Mouse (Mus musculus): ENCODE measurements at regions not wholly inside any gene's neighbourhood (a gene's known extent, or its start where the extent isn't known, plus 50 kb on each side); places are given as distances from the start of the nearest gene placed in this dataset.

- WGBS = 91% methylated on average over 4 of the region's 4 CpGs
- Histone ChIP-seq H3K9me3 (ENCODE audit: control insufficient read depth, low read length) (no peaks in the 10 kb centered on the region), H3K27ac (ENCODE audit: low read length) (no peak overlapping the region)
Measured at GRCm38 (mm10) chr1:71948686-71949085, 263.4 kb downstream of the Mreg start.

GRCm38 (mm10) chr1:71947506-71947905 lies 264.6 kb downstream of the Mreg start:
- ATAC-seq = no peak
- no peak overlapping the region for H3K4me2 ChIP-seq (ENCODE audit: low read length)
- no peaks in the 10 kb centered on the region for H3K36me3 ChIP-seq (ENCODE audit: control insufficient read depth, insufficient read depth)
- 100% methylated on average over 2 of the region's 2 CpGs for WGBS
- no peaks in the 10 kb centered on the region for H3K4me1 ChIP-seq (replicated peaks; ENCODE audit: control insufficient read depth, insufficient read depth, low read length)
- no peaks in the 10 kb centered on the region for H3K9me3 ChIP-seq (ENCODE audit: control insufficient read depth, low read length)
- no peak overlapping the region for H3K27ac ChIP-seq (ENCODE audit: low read length)
- no peaks in the 10 kb centered on the region for H3K27me3 ChIP-seq (replicated peaks; ENCODE audit: control insufficient read depth, insufficient read depth, low read length)
- H3K9ac ChIP-seq (replicated peaks; ENCODE audit: low read depth, low read length) = no peak overlapping the region
- H3K4me3 ChIP-seq (replicated peaks; ENCODE audit: low read length) = no peak overlapping the region

More at GRCm38 (mm10) chr1:71948686-71949085, 263.4 kb downstream of the Mreg start:
- Histone ChIP-seq H3K27me3 (replicated peaks; ENCODE audit: control insufficient read depth, insufficient read depth, low read length) (no peaks in the 10 kb centered on the region), H3K9ac (replicated peaks; ENCODE audit: low read depth, low read length) (no peak overlapping the region), H3K36me3 (ENCODE audit: control insufficient read depth, insufficient read depth) (no peaks in the 10 kb centered on the region), H3K4me3 (replicated peaks; ENCODE audit: low read length) (no peak overlapping the region), H3K4me1 (replicated peaks; ENCODE audit: control insufficient read depth, insufficient read depth, low read length) (no peaks in the 10 kb centered on the region), H3K4me2 (ENCODE audit: low read length) (no peak overlapping the region)
- ATAC-seq = no peak

DNA sequence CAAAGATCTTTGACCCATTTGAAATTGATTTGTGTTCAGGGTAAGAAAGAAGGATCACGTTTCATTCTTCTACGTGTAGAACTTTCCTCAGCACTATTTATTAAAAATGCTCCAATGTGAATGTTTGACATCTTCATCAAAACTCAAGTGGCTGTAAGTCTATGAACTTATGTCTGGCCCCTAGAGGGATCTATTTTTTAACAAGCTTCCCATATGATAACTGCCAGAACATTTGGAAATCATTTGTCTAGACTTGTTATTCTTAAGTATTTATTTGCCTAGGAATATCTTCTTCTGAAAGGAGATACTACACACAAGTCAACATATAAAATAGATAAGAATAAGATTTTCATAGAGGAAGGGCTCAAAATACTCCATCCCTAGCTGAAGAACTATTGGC lies 265.2 kb downstream of the Mreg start:
- H3K4me1 ChIP-seq (replicated peaks; ENCODE audit: control insufficient read depth, insufficient read depth, low read length) = no peaks in the 10 kb centered on the region
- H3K9me3 ChIP-seq (ENCODE audit: control insufficient read depth, low read length) = no peaks in the 10 kb centered on the region
- no peak overlapping the region for H3K4me3 ChIP-seq (replicated peaks; ENCODE audit: low read length)
- H3K4me2 ChIP-seq (ENCODE audit: low read length) = no peak overlapping the region
- H3K27ac ChIP-seq (ENCODE audit: low read length) = no peak overlapping the region
- no peak for ATAC-seq
- no peaks in the 10 kb centered on the region for H3K36me3 ChIP-seq (ENCODE audit: control insufficient read depth, insufficient read depth)
- H3K27me3 ChIP-seq (replicated peaks; ENCODE audit: control insufficient read depth, insufficient read depth, low read length) = no peaks in the 10 kb centered on the region
- WGBS = 92% methylated on average over 2 of the region's 2 CpGs
- no peak overlapping the region for H3K9ac ChIP-seq (replicated peaks; ENCODE audit: low read depth, low read length)

DNA sequence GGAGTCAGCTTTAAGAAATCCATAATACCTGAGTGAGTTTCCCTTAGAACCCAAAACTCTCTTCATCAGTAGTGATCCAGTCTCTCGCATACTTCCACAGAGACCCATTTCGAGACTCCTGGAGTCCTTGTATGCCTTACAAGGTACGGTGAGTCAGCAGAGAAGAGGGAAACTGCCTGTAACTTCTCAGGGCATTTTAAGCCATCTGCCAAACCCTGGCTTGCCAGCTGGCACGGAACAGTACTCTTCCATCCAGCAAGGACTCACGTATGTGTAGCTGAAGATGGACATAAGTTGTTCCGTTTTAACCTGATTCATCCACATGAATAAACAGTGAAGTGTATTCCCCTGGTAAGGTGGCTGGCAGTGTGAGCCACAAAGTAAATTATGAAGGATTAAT lies 267.0 kb downstream of the Mreg start:
- Histone ChIP-seq H3K4me1 (replicated peaks; ENCODE audit: control insufficient read depth, insufficient read depth, low read length) (no peaks in the 10 kb centered on the region), H3K9me3 (ENCODE audit: control insufficient read depth, low read length) (no peaks in the 10 kb centered on the region), H3K36me3 (ENCODE audit: control insufficient read depth, insufficient read depth) (no peaks in the 10 kb centered on the region), H3K4me3 (replicated peaks; ENCODE audit: low read length) (no peak overlapping the region), H3K27me3 (replicated peaks; ENCODE audit: control insufficient read depth, insufficient read depth, low read length) (no peaks in the 10 kb centered on the region), H3K4me2 (ENCODE audit: low read length) (no peak overlapping the region), H3K9ac (replicated peaks; ENCODE audit: low read depth, low read length) (no peak overlapping the region), H3K27ac (ENCODE audit: low read length) (no peak overlapping the region)
- ATAC-seq = no peak
- WGBS = 83% methylated on average over 6 of the region's 6 CpGs

GRCm38 (mm10) chr1:71944531-71944930 lies 267.6 kb downstream of the Mreg start:
- Histone ChIP-seq H3K9ac (replicated peaks; ENCODE audit: low read depth, low read length) (no peak overlapping the region), H3K27me3 (replicated peaks; ENCODE audit: control insufficient read depth, insufficient read depth, low read length) (no peaks in the 10 kb centered on the region), H3K4me2 (ENCODE audit: low read length) (no peak overlapping the region), H3K4me3 (replicated peaks; ENCODE audit: low read length) (no peak overlapping the region), H3K9me3 (ENCODE audit: control insufficient read depth, low read length) (no peaks in the 10 kb centered on the region), H3K4me1 (replicated peaks; ENCODE audit: control insufficient read depth, insufficient read depth, low read length) (no peaks in the 10 kb centered on the region), H3K36me3 (ENCODE audit: control insufficient read depth, insufficient read depth) (no peaks in the 10 kb centered on the region), H3K27ac (ENCODE audit: low read length) (no peak overlapping the region)
- ATAC-seq = no peak
- WGBS = 88% methylated on average over 3 of the region's 3 CpGs

- Histone ChIP-seq H3K9me3 (ENCODE audit: control insufficient read depth, low read length) (no peaks in the 10 kb centered on the region), H3K36me3 (ENCODE audit: control insufficient read depth, insufficient read depth) (no peaks in the 10 kb centered on the region), H3K27ac (ENCODE audit: low read length) (no peak overlapping the region), H3K4me3 (replicated peaks; ENCODE audit: low read length) (no peak overlapping the region), H3K4me1 (replicated peaks; ENCODE audit: control insufficient read depth, insufficient read depth, low read length) (no peaks in the 10 kb centered on the region), H3K27me3 (replicated peaks; ENCODE audit: control insufficient read depth, insufficient read depth, low read length) (no peaks in the 10 kb centered on the region), H3K9ac (replicated peaks; ENCODE audit: low read depth, low read length) (no peak overlapping the region), H3K4me2 (ENCODE audit: low read length) (no peak overlapping the region)
- no peak for ATAC-seq
Measured at GRCm38 (mm10) chr1:71942145-71942544, 270.0 kb downstream of the Mreg start.

DNA sequence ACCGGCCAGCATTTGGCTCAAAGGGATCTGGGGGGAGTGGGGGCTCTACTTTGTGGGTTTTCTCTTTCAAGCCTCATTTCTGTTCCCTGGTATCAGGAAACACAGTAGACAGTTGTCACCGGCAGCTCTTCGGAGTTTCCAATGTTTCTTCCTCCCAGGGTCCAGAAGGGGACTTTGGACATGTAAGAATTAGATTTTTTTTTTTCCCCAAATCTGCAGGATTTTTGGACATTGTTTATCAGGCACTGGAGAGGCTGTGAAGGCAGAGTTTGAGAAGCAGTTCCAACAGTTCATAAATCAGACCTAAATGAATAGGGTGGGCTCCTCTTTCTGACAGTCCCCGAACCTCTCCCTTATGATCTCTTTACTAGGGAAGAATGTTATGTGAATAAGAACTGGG lies 270.4 kb downstream of the Mreg start:
- Histone ChIP-seq H3K9me3 (ENCODE audit: control insufficient read depth, low read length) (no peaks in the 10 kb centered on the region), H3K9ac (replicated peaks; ENCODE audit: low read depth, low read length) (no peak overlapping the region), H3K4me1 (replicated peaks; ENCODE audit: control insufficient read depth, insufficient read depth, low read length) (no peaks in the 10 kb centered on the region), H3K4me3 (replicated peaks; ENCODE audit: low read length) (no peak overlapping the region), H3K27ac (ENCODE audit: low read length) (no peak overlapping the region), H3K36me3 (ENCODE audit: control insufficient read depth, insufficient read depth) (no peaks in the 10 kb centered on the region), H3K4me2 (ENCODE audit: low read length) (no peak overlapping the region), H3K27me3 (replicated peaks; ENCODE audit: control insufficient read depth, insufficient read depth, low read length) (no peaks in the 10 kb centered on the region)
- ATAC-seq = no peak
- WGBS = 48% methylated on average over 4 of the region's 4 CpGs

GRCm38 (mm10) chr1:71940900-71941299 lies 271.2 kb downstream of the Mreg start:
- Histone ChIP-seq H3K4me1 (replicated peaks; ENCODE audit: control insufficient read depth, insufficient read depth, low read length) (no peaks in the 10 kb centered on the region), H3K9ac (replicated peaks; ENCODE audit: low read depth, low read length) (no peak overlapping the region), H3K27ac (ENCODE audit: low read length) (no peak overlapping the region), H3K36me3 (ENCODE audit: control insufficient read depth, insufficient read depth) (no peaks in the 10 kb centered on the region), H3K9me3 (ENCODE audit: control insufficient read depth, low read length) (no peaks in the 10 kb centered on the region), H3K27me3 (replicated peaks; ENCODE audit: control insufficient read depth, insufficient read depth, low read length) (no peaks in the 10 kb centered on the region), H3K4me2 (ENCODE audit: low read length) (no peak overlapping the region), H3K4me3 (replicated peaks; ENCODE audit: low read length) (no peak overlapping the region)
- 42% methylated on average over 4 of the region's 4 CpGs for WGBS
- no peak for ATAC-seq

GRCm38 (mm10) chr1:71938323-71939007 lies 273.6 kb downstream of the Mreg start:
- Histone ChIP-seq H3K4me1 (replicated peaks; ENCODE audit: control insufficient read depth, insufficient read depth, low read length) (no peaks in the 10 kb centered on the region), H3K4me2 (ENCODE audit: low read length) (no peak overlapping the region), H3K9me3 (ENCODE audit: control insufficient read depth, low read length) (no peaks in the 10 kb centered on the region), H3K36me3 (ENCODE audit: control insufficient read depth, insufficient read depth) (no peaks in the 10 kb centered on the region), H3K27ac (ENCODE audit: low read length) (no peak overlapping the region), H3K27me3 (replicated peaks; ENCODE audit: control insufficient read depth, insufficient read depth, low read length) (no peaks in the 10 kb centered on the region), H3K4me3 (replicated peaks; ENCODE audit: low read length) (no peak overlapping the region), H3K9ac (replicated peaks; ENCODE audit: low read depth, low read length) (no peak overlapping the region)
- ATAC-seq = no peak
- WGBS = 64% methylated on average over 12 of the region's 12 CpGs

DNA sequence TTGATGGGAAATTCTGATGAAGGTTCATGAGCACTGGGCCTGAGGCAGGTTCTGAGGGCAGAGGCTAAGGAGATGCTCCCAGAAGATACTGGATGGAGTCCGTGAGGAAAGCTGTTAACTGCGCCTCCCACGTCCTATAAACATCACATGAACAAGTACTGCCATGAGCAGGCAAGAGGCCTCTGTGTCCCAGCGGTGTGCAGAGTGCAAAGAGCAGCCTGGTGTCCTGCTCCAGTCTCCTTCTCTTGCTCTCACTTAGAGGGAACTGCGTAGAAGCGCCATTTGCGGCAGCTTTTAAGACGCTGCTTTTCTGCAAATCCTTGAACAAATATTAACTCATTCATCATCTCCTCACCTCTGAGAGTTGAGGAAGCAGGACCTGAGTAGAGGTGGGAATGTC lies 274.2 kb downstream of the Mreg start:
- H3K9ac ChIP-seq (replicated peaks; ENCODE audit: low read depth, low read length) = no peak overlapping the region
- 76% methylated on average over 8 of the region's 8 CpGs for WGBS
- no peaks in the 10 kb centered on the region for H3K27me3 ChIP-seq (replicated peaks; ENCODE audit: control insufficient read depth, insufficient read depth, low read length)
- H3K27ac ChIP-seq (ENCODE audit: low read length) = no peak overlapping the region
- no peaks in the 10 kb centered on the region for H3K9me3 ChIP-seq (ENCODE audit: control insufficient read depth, low read length)
- H3K36me3 ChIP-seq (ENCODE audit: control insufficient read depth, insufficient read depth) = no peaks in the 10 kb centered on the region
- no peak overlapping the region for H3K4me3 ChIP-seq (replicated peaks; ENCODE audit: low read length)
- H3K4me1 ChIP-seq (replicated peaks; ENCODE audit: control insufficient read depth, insufficient read depth, low read length) = no peaks in the 10 kb centered on the region
- no peak for ATAC-seq
- H3K4me2 ChIP-seq (ENCODE audit: low read length) = no peak overlapping the region

Data from forebrain, embryonic 16.5 days (tissue).